Mouse (Mus musculus) ES-CJ7 (cell line): ENCODE measurements around the gene Nckap5l.

ENCODE experiments used
- DNase-seq: peaks from one replicate; pipeline ENCODE4 v3.0.0; 2011; ENCODE audit warnings: low read depth, low spot score

Gene Nckap5l

GRCm38 (mm10) chr15:99431504-99431903 is 26.0 kb downstream of the Nckap5l start:
- no peak for DNase-seq

- no peak for DNase-seq
Measured at GRCm38 (mm10) chr15:99431063-99431462, 26.5 kb downstream of the Nckap5l start.

- no peak for DNase-seq
Measured at GRCm38 (mm10) chr15:99430394-99430793, 27.2 kb downstream of the Nckap5l start.

GRCm38 (mm10) chr15:99423884-99424283 is 33.7 kb downstream of the Nckap5l start:
- DNase-seq, result no peak

- DNase-seq, result no peak
Measured at GRCm38 (mm10) chr15:99423131-99423530, 34.4 kb downstream of the Nckap5l start.

GRCm38 (mm10) chr15:99422551-99422950 is 35.0 kb downstream of the Nckap5l start:
- peak; percentile 40 for DNase-seq

GRCm38 (mm10) chr15:99421676-99422075 is 35.9 kb downstream of the Nckap5l start:
- no peak for DNase-seq

GRCm38 (mm10) chr15:99421152-99421551 is 36.4 kb downstream of the Nckap5l start:
- peak; percentile 92 for DNase-seq

GRCm38 (mm10) chr15:99420521-99421014 is 37.0 kb downstream of the Nckap5l start:
- DNase-seq, result peak; percentile 84

GRCm38 (mm10) chr15:99420101-99420500 is 37.4 kb downstream of the Nckap5l start:
- DNase-seq, result no peak

- peak; percentile 62 for DNase-seq
Measured at GRCm38 (mm10) chr15:99417692-99418271, 39.8 kb downstream of the Nckap5l start.

GRCm38 (mm10) chr15:99416957-99417356 is 40.6 kb downstream of the Nckap5l start:
- DNase-seq, result no peak

- peak; percentile 92 for DNase-seq
Measured at GRCm38 (mm10) chr15:99416348-99416882, 41.1 kb downstream of the Nckap5l start.

- peak; percentile 57 for DNase-seq
Measured at GRCm38 (mm10) chr15:99415793-99416192, 41.8 kb downstream of the Nckap5l start.

GRCm38 (mm10) chr15:99411747-99412146 is 45.8 kb downstream of the Nckap5l start:
- DNase-seq, result peak; percentile 64

GRCm38 (mm10) chr15:99408845-99409244 is 48.7 kb downstream of the Nckap5l start:
- no peak for DNase-seq

GRCm38 (mm10) chr15:99406986-99407570 is 50.5 kb downstream of the Nckap5l start:
- peak; percentile 65 for DNase-seq

GRCm38 (mm10) chr15:99405150-99405549 is 52.4 kb downstream of the Nckap5l start:
- DNase-seq, result no peak

- no peak for DNase-seq
Measured at GRCm38 (mm10) chr15:99403159-99403889, 54.2 kb downstream of the Nckap5l start.

GRCm38 (mm10) chr15:99400602-99401001 is 56.9 kb downstream of the Nckap5l start:
- DNase-seq, result no peak

- no peak for DNase-seq
Measured at GRCm38 (mm10) chr15:99399503-99400245, 57.9 kb downstream of the Nckap5l start.

- no peak for DNase-seq
Measured at GRCm38 (mm10) chr15:99397622-99398021, 59.9 kb downstream of the Nckap5l start.
